Mouse (Mus musculus): ENCODE results near the gene Bid.

DNA sequence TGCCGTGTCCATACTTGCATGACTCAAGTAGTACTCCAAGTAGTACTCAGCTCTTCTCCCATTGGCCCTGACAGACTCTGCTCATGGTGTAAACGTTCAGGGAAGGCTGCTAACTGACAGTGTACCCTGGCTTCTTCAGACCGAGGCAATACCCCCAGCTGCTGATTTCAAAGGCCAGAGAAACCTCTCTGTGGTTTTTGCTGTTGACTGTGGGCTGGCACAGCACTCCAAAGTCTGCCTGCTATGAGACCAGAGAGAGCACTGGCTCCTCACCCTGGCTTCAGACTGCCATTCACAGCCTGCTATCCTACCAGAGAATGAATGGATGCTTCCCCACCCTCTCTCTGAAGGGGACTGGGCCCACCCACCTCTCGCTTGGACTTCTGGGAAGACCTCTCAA lies 40.7 kb upstream of the Bid start:
- TF ChIP-seq POLR2A (IDR thresholded peaks at IDR 0.05; ENCODE audit: extremely low read depth, insufficient read depth, low read length) (no peak), CTCF (IDR thresholded peaks at IDR 0.05; ENCODE audit: extremely low read depth, insufficient read depth, low read length) (no peak)

Data from cortical plate, adult 2 months (tissue).